Mouse (Mus musculus) testis, postnatal 14 days (tissue): ENCODE measurements around the gene Sgip1.

ENCODE experiments used
- DNase-seq: peaks from one replicate; pipeline ENCODE4 v3.0.0; 2021; ENCODE audit warnings: low spot score

Sgip1 gene

GRCm38 (mm10) chr4:102977778-102978321 lies 236.8 kb downstream of the Sgip1 start:
- no peak for DNase-seq

DNA sequence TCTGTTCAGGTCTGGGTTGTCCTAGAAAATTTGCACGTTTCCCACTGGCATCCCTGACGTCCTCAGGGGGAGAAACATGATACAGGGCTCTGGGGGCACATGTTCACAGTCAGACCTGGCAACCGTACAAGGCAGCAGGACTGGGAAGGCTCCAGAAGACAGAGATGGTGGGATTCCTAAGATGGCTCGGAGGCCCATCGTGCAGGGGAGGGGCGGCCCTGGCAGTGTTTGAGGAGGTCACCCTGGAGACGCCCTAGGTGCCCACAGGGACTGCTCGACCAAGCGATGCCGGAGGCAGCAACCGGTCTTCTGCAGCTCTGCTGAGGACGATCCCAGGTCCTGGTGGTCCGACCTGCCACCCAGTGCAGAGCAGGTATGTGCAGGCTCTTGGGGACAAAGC lies 237.3 kb downstream of the Sgip1 start, which contains the start of gene Tctex1d1:
TSS of gene Tctex1d1 (plus strand) at position 167 of the 400 bp plus-strand sequence.
- no peak for DNase-seq

GRCm38 (mm10) chr4:102979385-102979784 lies 238.3 kb downstream of the Sgip1 start:
- no peak for DNase-seq

- DNase-seq = no peak
These were observed 240.6 kb downstream of the Sgip1 start for GRCm38 (mm10) chr4:102981709-102982108.

DNA sequence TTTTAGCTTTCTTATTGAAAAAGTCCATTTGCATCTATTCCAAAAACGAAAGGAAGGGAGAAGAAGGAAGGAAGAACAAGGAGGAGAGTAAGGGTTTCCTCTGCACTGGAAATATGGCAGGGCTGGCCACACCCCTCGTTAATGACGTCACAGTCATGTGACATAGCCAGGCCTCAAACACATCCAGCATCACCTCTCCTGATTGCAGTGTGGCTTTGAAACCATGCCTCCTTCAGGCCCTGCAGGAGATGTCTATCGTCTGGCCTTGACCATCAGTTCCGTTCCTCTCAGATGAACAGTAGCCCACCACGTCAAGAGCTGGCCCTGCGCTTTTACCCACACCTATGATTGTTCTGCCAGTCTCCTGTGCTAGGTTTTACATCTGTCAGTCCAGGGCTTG lies 245.1 kb downstream of the Sgip1 start:
- DNase-seq = no peak

DNA sequence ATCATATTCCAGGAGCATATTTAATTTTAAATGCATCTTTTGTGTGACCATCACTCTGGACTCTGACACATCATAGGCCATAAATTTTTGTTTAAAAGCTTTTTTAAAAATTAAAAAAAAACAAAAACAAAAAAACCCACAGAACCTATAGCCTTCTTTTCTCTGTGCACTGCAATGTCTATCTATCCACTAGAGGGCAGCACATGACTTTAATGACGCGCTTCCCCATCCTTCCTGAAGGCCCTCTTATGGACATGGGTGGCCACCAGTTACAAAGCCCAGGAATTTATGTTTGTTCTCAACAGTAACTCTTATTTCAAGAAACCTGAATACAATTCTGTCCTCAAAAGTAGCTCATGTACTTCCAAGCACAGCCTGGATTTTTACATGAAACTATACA lies 245.8 kb downstream of the Sgip1 start:
- peak; percentile 15 for DNase-seq

DNA sequence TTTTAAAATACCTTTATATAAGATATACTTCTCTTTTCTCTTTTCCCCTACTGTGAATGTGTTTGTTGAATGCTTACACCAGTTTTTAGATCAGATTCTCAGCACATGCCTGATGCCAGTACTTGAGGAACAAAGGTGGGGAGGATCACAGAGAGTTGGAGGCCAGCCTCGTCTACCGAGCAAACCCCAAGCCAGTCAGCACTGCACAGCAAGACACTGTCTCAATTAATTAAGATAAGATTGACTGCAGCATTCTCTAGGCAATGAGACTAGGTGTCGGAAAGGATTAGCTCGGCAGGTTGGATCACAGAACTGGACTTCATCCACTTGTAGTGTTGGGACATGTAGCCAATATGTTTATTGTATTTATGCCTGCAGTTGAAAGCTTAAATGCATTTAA lies 246.2 kb downstream of the Sgip1 start:
- DNase-seq = no peak

DNA sequence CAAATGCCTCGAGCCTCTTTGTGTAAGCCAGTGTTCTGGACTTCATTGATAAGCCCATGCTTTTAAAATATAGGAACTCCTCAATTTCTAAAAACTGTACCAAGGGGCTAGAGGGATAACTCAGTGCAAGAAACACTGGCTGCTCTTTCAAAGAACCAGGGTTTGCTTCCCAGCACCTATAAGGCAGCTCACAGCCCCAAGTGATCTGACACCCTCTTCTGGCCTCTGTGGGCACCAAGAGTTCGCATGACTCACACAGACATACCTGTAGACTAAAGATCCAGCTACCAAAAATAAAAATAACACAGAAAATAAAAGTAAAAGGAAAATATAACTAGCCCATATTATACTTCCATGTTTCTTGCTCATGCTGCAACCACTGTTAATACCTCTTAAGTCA lies 246.7 kb downstream of the Sgip1 start:
- DNase-seq = no peak

GRCm38 (mm10) chr4:102988526-102988925 lies 247.4 kb downstream of the Sgip1 start:
- DNase-seq = no peak

GRCm38 (mm10) chr4:102989391-102989790 lies 248.3 kb downstream of the Sgip1 start:
- no peak for DNase-seq

GRCm38 (mm10) chr4:102990016-102990415 lies 248.9 kb downstream of the Sgip1 start:
- no peak for DNase-seq

DNA sequence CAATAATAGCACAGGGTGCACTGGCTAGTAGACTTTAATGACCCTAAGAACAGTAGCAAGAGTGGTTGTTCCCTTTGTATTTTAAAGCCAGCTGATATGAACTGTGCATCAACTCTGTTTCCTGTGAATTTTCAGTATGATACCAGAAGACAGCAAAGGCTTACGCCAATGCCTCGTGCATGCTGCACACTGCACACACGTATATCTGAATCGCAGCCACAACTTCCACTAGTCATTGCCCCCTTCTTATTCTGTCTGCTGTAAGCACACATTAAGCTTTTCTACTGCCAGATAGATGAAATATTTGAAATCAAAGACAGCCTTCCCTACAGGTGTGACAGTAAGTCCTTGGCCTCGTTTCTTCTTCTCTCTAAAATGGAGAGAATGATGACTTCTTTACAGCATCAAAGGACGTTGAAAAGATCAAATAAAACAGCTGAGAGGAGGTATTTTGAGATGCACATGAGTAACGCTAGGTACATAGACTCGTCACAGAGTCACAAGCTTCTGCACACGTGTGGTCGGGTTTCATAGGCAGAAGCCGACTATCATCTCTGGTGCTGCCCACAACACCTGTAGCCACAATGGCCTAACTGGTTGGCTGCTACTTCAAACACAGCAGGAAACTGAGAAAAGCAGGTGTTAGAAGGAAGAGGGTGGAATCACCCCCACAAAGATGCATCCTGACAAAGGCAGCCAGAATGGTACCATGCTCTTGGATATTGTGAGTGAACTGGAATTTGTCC lies 249.7 kb downstream of the Sgip1 start:
- no peak for DNase-seq

DNA sequence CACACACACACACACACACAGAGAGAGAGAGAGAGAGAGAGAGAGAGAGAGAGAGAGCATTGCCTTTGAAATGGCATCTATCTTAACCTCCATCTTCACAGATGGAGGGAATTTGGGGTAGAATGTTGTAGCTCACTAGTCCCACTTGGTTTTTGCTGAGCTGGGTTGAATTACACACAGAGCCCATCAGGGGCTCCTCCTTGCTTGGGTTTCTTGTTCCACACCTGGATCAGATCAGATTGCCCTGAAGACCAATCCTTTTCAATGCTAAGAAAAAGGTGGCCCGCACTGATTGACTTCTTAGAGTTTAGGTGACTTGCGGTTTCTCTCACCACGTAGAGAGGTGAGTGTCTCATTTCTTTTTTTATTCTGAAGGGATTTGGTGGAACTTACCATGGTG lies 250.6 kb downstream of the Sgip1 start:
- DNase-seq = no peak

- no peak for DNase-seq
These were observed 263.6 kb downstream of the Sgip1 start for GRCm38 (mm10) chr4:103004681-103005080.

DNA sequence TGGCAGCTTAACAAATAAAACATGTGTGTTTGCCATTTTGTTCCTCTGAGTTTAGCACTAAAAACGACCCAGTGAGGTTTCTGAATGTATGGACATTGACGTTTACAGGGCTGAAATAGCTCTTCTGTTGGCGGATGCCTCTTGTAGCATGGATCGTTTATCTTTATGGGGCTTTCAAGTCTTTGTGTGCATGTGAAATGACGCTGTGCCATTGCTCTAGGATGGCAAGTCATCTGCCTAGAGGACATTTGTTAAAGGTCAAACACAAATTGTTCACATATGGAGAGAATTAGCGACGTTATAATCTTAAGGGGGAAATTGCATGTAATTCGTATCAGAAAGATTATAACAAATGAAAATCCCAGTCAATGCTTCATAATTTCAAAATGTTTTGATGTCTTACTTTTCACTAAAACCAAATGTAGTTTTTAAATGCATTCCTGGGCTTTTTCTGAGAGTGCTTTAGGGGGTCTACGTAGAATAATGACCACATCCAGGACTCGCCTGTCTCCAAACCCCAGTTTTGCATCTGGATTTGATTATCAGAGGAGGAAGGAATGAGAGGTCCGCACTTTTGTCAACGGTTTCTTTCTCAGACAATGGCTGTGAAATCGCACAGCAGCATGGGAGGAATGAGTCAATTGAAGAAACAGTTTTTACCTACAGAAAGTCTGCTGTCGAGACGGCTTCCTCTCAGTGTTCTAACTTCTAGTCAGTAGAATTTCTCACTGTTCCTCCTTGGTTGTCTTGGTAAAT lies 264.3 kb downstream of the Sgip1 start:
- no peak for DNase-seq

DNA sequence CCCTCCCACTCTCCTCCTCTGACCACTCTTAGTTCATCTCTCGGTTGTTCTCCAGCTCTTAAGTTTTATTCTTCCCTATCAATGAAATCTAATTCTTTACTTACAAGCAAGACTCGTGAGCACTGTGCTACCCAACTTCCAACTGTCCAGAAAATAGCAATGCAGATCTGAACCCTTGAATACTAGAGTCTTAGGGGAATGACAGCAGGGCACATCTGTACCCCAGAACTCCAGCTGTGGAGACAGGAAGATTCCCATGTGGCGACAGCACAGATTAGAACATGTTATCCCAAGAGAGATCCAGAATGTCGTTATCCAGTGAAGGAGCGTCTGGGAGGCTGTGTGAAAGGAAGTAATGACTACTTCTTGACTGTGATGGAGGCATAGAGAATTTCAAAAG lies 265.2 kb downstream of the Sgip1 start:
- no peak for DNase-seq

- DNase-seq = no peak
These were observed 265.9 kb downstream of the Sgip1 start for GRCm38 (mm10) chr4:103006943-103007418.

DNA sequence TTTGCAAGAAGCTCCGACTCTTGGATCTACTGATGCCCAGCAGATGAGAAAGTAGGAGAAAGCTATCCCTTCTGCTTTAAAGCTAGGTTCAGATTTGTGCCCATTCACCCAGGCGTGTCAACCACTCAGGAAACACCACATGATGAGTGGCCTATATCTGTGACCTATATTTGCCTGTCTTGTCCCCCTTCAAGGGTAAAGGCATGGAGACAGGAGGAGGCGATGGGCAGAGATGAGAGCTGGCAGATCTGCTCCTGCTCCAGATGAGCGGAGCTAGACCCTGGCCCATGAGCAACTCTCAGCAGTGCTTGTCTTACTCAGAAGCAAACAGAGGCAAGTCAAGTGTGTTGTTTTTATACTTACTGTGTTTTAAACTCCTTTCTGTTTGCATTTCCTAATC lies 269.6 kb downstream of the Sgip1 start:
- DNase-seq = no peak

GRCm38 (mm10) chr4:103011823-103012222 lies 270.7 kb downstream of the Sgip1 start:
- DNase-seq = no peak

GRCm38 (mm10) chr4:103013490-103013889 lies 272.4 kb downstream of the Sgip1 start:
- no peak for DNase-seq
